Mouse (Mus musculus): Measurements from ENCODE around the gene Prune2.
"Not testable (repeated sequence)": the region's sequence is repeated elsewhere in the genome, so short reads cannot be mapped to it uniquely, and the experiment has no call there.

The Prune2 gene

GRCm38 (mm10) chr19:17125380-17125779 lies 169.5 kb downstream of the Prune2 start:
- no peak for DNase-seq (ENCODE audit: low read depth, low spot score)

GRCm38 (mm10) chr19:17130544-17130943 lies 174.6 kb downstream of the Prune2 start:
- no peak for DNase-seq (ENCODE audit: low read depth, low spot score)

- peak; percentile 2 for DNase-seq (ENCODE audit: low read depth, low spot score)
These were observed 181.0 kb downstream of the Prune2 start for GRCm38 (mm10) chr19:17136677-17137460.

GRCm38 (mm10) chr19:17137656-17138055 lies 181.7 kb downstream of the Prune2 start:
- no peak for DNase-seq (ENCODE audit: low read depth, low spot score)

GRCm38 (mm10) chr19:17138144-17138915 lies 182.4 kb downstream of the Prune2 start:
- no peak for DNase-seq (ENCODE audit: low read depth, low spot score)

GRCm38 (mm10) chr19:17140016-17140914 lies 184.3 kb downstream of the Prune2 start:
- DNase-seq (ENCODE audit: low read depth, low spot score) = no peak

GRCm38 (mm10) chr19:17143245-17143644 lies 187.3 kb downstream of the Prune2 start:
- DNase-seq (ENCODE audit: low read depth, low spot score) = no peak

- no peak for DNase-seq (ENCODE audit: low read depth, low spot score)
These were observed 188.3 kb downstream of the Prune2 start for GRCm38 (mm10) chr19:17144205-17144604.

- no peak for DNase-seq (ENCODE audit: low read depth, low spot score)
These were observed 194.1 kb downstream of the Prune2 start for GRCm38 (mm10) chr19:17150064-17150463.

GRCm38 (mm10) chr19:17151781-17152180 lies 195.9 kb downstream of the Prune2 start:
- DNase-seq (ENCODE audit: low read depth, low spot score) = no peak

- no peak for DNase-seq (ENCODE audit: low read depth, low spot score)
These were observed 196.5 kb downstream of the Prune2 start for GRCm38 (mm10) chr19:17152461-17152860.

GRCm38 (mm10) chr19:17153911-17154639 lies 198.2 kb downstream of the Prune2 start:
- no peak for DNase-seq (ENCODE audit: low read depth, low spot score)

GRCm38 (mm10) chr19:17155216-17155615 lies 199.3 kb downstream of the Prune2 start:
- DNase-seq (ENCODE audit: low read depth, low spot score) = no peak

GRCm38 (mm10) chr19:17159676-17160075 lies 203.8 kb downstream of the Prune2 start:
- DNase-seq (ENCODE audit: low read depth, low spot score) = no peak

GRCm38 (mm10) chr19:17160231-17160630 lies 204.3 kb downstream of the Prune2 start:
- DNase-seq (ENCODE audit: low read depth, low spot score) = no peak

- DNase-seq (ENCODE audit: low read depth, low spot score) = peak; percentile 57
These were observed 207.6 kb downstream of the Prune2 start for GRCm38 (mm10) chr19:17163511-17163953.

GRCm38 (mm10) chr19:17166288-17166687 lies 210.4 kb downstream of the Prune2 start:
- DNase-seq (ENCODE audit: low read depth, low spot score) = no peak

- DNase-seq (ENCODE audit: low read depth, low spot score) = no peak
These were observed 212.3 kb downstream of the Prune2 start for GRCm38 (mm10) chr19:17168186-17168585.

- DNase-seq (ENCODE audit: low read depth, low spot score) = no peak
These were observed 213.8 kb downstream of the Prune2 start for GRCm38 (mm10) chr19:17169746-17170145.

GRCm38 (mm10) chr19:17174501-17174900 lies 218.6 kb downstream of the Prune2 start:
- DNase-seq (ENCODE audit: low read depth, low spot score) = not testable (repeated sequence)

GRCm38 (mm10) chr19:17180506-17180905 lies 224.6 kb downstream of the Prune2 start:
- DNase-seq (ENCODE audit: low read depth, low spot score) = no peak
